Mouse (Mus musculus) E14TG2a.4 (cell line): ENCODE measurements around the gene Apoa2.

Source experiments
- H3K27me3 ChIP-seq: 2 replicates; pipeline ENCODE4 v1.6.1; 2014; ENCODE audit warnings: low read length, control low read depth; ENCODE audit not compliant: insufficient read depth
- H3K36me3 ChIP-seq: 2 replicates; pipeline ENCODE4 v1.6.1; 2014; ENCODE audit warnings: low read length, control low read depth; ENCODE audit not compliant: insufficient read depth
- H3K4me1 ChIP-seq: replicated peaks from 2 replicates; pipeline ENCODE4 v1.6.1; 2014; ENCODE audit warnings: low read depth, low read length, control low read depth
- H3K4me3 ChIP-seq: replicated peaks from 2 replicates; pipeline ENCODE4 v1.5.1; 2014; ENCODE audit warnings: mild to moderate bottlenecking, low read length
- H3K9me3 ChIP-seq: 2 replicates; pipeline ENCODE4 v1.6.1; 2014; ENCODE audit warnings: low read length, control low read depth
- CTCF ChIP-seq: conservative IDR thresholded peaks from 2 replicates; pipeline ENCODE4 v1.5.1; 2014; ENCODE audit warnings: low read length
- NANOG ChIP-seq: IDR thresholded peaks from 2 replicates; pipeline ENCODE4 v1.6.1; 2014; ENCODE audit warnings: borderline replicate concordance, low read length, mixed read lengths
- POU5F1 ChIP-seq: IDR thresholded peaks from 2 replicates; pipeline ENCODE4 v1.6.1; 2014; ENCODE audit warnings: low read length, borderline replicate concordance

Apoa2 gene

GRCm38 (mm10) chr1:171189476-171190114 lies 35.3 kb upstream of the Apoa2 start:
- Histone ChIP-seq H3K36me3 (no peaks in the 10 kb centered on the region), H3K4me3 (peak overlapping the region; percentile 39), H3K4me1 (peaks cover 67% of the 10 kb centered on the region), H3K9me3 (no peaks in the 10 kb centered on the region), H3K27me3 (peaks cover 42% of the 10 kb centered on the region)
- no peak for TF ChIP-seq NANOG
- no peak for TF ChIP-seq CTCF
- TF ChIP-seq POU5F1, result no peak

- H3K4me3 ChIP-seq, result no peak overlapping the region
- no peaks in the 10 kb centered on the region for H3K9me3 ChIP-seq
- peaks cover 47% of the 10 kb centered on the region for H3K27me3 ChIP-seq
- H3K4me1 ChIP-seq, result peaks cover 59% of the 10 kb centered on the region
- no peaks in the 10 kb centered on the region for H3K36me3 ChIP-seq
- TF ChIP-seq CTCF (no peak), NANOG (no peak), POU5F1 (no peak)
These were observed 34.0 kb upstream of the Apoa2 start for GRCm38 (mm10) chr1:171190832-171191231.

- H3K9me3 ChIP-seq, result no peaks in the 10 kb centered on the region
- no peak overlapping the region for H3K4me3 ChIP-seq
- H3K36me3 ChIP-seq, result no peaks in the 10 kb centered on the region
- TF ChIP-seq CTCF (no peak), NANOG (no peak), POU5F1 (no peak)
- H3K4me1 ChIP-seq, result peaks cover 48% of the 10 kb centered on the region
- H3K27me3 ChIP-seq, result peaks cover 53% of the 10 kb centered on the region
These were observed 32.6 kb upstream of the Apoa2 start for GRCm38 (mm10) chr1:171192283-171192682.

- Histone ChIP-seq H3K4me1 (peaks cover 38% of the 10 kb centered on the region), H3K36me3 (no peaks in the 10 kb centered on the region), H3K4me3 (no peak overlapping the region), H3K9me3 (no peaks in the 10 kb centered on the region), H3K27me3 (peaks cover 60% of the 10 kb centered on the region)
- TF ChIP-seq POU5F1 (no peak), NANOG (no peak), CTCF (no peak)
These were observed 31.6 kb upstream of the Apoa2 start for GRCm38 (mm10) chr1:171193093-171193840.

GRCm38 (mm10) chr1:171193911-171194830 lies 30.7 kb upstream of the Apoa2 start:
- Histone ChIP-seq H3K4me1 (peaks cover 29% of the 10 kb centered on the region), H3K36me3 (no peaks in the 10 kb centered on the region), H3K27me3 (peaks cover 66% of the 10 kb centered on the region), H3K9me3 (no peaks in the 10 kb centered on the region), H3K4me3 (no peak overlapping the region)
- no peak for TF ChIP-seq CTCF
- no peak for TF ChIP-seq NANOG
- no peak for TF ChIP-seq POU5F1

- Histone ChIP-seq H3K9me3 (no peaks in the 10 kb centered on the region), H3K4me3 (peak overlapping the region; percentile 87), H3K4me1 (peaks cover 21% of the 10 kb centered on the region), H3K36me3 (no peaks in the 10 kb centered on the region), H3K27me3 (peaks cover 63% of the 10 kb centered on the region)
- TF ChIP-seq NANOG, result no peak
These were observed 29.6 kb upstream of the Apoa2 start for GRCm38 (mm10) chr1:171195046-171195822.

GRCm38 (mm10) chr1:171195887-171196397 lies 28.9 kb upstream of the Apoa2 start, which contains the start of gene Pcp4l1:
Pcp4l1 (minus strand) TSS chr1:171196268.
- Histone ChIP-seq H3K4me1 (peaks cover 14% of the 10 kb centered on the region), H3K9me3 (no peaks in the 10 kb centered on the region), H3K4me3 (peak within 1 kb of the TSS; percentile 87), H3K36me3 (no peaks in the 10 kb centered on the region), H3K27me3 (peaks cover 58% of the 10 kb centered on the region)
- no peak for TF ChIP-seq POU5F1
- no peak for TF ChIP-seq NANOG
- TF ChIP-seq CTCF, result no peak

GRCm38 (mm10) chr1:171199532-171199931 lies 25.3 kb upstream of the Apoa2 start:
- Histone ChIP-seq H3K9me3 (no peaks in the 10 kb centered on the region), H3K4me3 (no peak overlapping the region), H3K36me3 (no peaks in the 10 kb centered on the region), H3K4me1 (peaks cover 7% of the 10 kb centered on the region; the same call in 1 of the 2 replicates), H3K27me3 (peaks cover 31% of the 10 kb centered on the region)
- TF ChIP-seq CTCF, result no peak
- no peak for TF ChIP-seq POU5F1
- TF ChIP-seq NANOG, result no peak
